Mouse (Mus musculus) megakaryocyte progenitor cell, adult 5-6 weeks (primary cell): ENCODE measurements around the gene Gpd1. TPM values are rescaled to one million over a fixed set of nuclear protein-coding genes. Genes with fewer than 3 reads are reported as not detected.
"Not testable (repeated sequence)": the region's sequence is repeated elsewhere in the genome, so short reads cannot be mapped to it uniquely, and the experiment has no call there.

Experiments used
- ATAC-seq: replicated peaks from 2 replicates; pipeline ENCODE4 v1.8.0; 2016; ENCODE audit warnings: mild to moderate bottlenecking, moderate TSS enrichment, inconsistent platforms; ENCODE audit not compliant: poor library complexity
- total RNA-seq, 2 experiments: library from RNA; stranded (forward) in 1 of 2; stranded (reverse) in 1 of 2; fragments of 157-497, 149-512 nt in 1 of 2; fragments of 200-1000 nt in 1 of 2; gene quantifications; 2 replicates each; pipeline versions ENCODE4 v1.2.3 to v1.2.4; 2015 to 2017

Gene Gpd1
- total RNA-seq, 2 experiments from 2014 or later = 0.67 to 1.3 TPM

DNA sequence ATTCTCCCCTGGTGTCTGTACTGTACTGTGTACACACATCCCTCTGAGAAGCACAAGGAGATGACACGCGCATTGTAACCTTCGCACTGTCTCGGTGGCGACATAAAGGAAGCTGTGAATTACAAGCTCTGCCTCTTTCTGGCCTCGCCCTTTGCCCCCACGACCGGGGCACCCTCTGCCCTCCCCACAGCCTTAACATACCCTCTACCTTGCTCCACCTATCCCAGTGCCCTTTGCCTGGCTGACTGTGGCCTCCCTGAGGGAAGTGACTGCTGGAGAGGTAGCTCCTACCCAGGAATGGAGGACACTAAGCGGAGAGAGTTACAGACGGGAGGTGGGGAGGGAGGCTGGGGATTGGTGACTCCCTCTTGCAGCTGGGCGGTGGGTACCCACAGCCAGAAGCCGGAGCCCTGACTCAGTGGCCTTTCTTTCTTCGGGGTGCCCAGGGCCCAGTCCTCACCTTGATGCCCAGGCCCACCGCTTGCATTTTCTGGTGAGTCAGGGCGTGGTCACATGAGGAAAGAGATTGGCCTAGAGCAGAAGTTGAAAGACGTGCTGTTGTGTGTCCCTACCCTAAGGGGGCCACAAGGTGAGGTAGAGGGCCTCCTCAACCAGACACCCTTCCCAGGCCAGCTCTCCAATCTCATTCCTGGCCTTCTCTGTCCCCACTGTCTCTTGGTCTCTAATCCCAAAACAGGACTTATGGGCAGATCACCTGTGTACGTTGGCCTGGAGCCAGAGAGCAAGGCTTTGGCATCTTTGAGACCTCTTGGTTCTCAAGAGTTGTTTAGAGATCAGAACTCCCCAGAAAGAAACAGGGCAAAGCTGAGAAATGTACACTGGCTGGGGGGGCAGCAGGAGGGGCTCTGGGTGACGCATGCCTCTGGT is 16.9 kb upstream of the Gpd1 start:
- ATAC-seq = no peak

DNA sequence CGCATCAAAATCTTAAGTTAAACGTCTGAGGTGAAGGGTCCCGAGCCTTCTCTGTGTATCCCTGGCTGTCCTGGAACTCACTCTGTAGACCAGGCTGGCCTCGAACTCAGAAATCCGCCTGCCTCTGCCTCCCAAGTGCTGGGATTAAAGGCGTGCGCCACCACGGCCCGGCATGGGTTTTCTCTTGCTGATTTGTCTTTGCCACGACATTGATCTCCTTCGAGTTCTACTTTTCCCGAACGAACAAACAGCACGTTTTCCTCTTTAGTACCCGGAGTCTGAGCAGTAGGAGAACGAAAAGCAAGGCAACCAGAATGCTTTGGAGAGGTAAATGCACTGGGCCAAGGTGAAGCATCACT is 15.7 kb upstream of the Gpd1 start:
- ATAC-seq = not testable (repeated sequence)

DNA sequence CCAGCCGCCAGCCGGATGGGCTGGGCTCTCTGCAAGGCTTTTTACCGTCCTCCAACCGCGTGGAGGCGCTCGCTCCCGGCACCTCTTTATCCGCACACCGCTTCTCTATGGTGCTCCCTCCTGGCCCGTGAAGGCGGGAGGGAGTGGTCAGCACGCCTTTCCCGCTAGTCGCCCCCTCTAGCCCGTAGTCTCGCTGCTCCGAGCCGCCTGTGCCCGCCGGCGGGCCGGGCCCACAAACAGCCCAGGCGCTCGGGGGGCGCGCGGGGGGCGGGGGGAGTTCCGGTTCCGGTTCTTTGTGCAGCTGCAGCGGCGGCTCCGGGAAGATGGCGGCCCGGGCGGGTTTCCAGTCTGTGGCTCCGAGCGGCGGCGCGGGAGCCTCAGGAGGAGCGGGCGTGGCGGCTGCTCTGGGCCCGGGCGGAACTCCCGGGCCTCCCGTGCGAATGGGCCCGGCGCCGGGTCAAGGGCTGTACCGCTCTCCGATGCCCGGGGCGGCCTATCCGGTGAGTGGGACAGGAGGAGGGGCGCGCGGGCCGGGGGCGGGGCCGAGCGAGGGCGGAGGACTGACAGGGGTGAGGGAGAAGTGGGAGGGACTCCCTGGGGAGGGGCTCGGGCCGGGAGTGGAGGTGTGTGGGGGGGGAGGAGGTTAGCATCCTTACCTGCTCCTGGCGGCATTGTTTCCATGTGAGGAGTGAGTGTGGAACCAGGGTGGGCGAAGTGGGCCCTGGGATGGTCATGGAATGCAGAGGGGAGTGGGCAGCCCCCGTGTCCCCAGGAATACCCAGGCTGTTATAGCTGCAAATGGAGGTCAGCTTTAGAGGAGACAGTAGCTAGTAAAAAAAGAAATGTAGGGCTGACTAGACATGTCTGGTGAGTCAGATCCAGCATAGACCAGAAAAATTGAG is 15.1 kb upstream of the Gpd1 start, which contains the start of gene Smarcd1:
Gene Smarcd1 (plus strand): TSS at position 131 of the 902 bp plus-strand sequence.
- ATAC-seq = peak; percentile 95

DNA sequence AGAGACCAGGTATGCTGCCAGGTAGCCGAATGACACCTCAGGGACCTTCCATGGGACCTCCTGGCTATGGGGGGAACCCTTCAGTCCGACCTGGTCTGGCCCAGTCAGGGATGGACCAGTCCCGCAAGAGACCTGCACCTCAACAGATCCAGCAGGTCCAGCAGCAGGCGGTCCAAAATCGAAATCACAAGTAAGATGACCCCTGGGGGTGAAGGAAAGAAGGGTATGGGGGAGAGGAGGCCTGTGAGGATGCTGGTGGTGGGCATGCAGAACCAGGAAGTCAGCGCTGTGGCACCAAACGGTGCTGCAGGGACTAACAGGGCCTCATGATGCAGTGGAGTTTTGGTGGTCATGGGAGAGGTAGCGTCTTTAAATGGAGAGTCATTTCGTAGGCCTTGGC is 14.2 kb upstream of the Gpd1 start:
- no peak for ATAC-seq

DNA sequence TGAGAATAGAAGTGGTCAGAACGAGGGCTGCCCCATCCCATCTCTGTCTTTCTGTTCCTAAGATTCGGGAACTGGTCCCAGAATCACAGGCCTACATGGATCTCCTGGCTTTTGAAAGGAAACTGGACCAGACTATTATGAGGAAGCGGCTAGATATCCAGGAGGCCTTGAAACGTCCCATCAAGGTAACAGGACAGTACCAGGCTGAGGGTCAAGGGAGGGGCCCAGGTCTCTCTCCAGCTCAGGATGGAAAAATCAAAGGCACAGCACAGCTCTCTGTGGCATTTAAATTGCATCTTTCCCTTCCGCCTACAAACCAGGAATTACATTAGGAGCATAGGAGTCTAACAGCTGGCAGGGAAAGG is 13.7 kb upstream of the Gpd1 start:
- no peak for ATAC-seq

DNA sequence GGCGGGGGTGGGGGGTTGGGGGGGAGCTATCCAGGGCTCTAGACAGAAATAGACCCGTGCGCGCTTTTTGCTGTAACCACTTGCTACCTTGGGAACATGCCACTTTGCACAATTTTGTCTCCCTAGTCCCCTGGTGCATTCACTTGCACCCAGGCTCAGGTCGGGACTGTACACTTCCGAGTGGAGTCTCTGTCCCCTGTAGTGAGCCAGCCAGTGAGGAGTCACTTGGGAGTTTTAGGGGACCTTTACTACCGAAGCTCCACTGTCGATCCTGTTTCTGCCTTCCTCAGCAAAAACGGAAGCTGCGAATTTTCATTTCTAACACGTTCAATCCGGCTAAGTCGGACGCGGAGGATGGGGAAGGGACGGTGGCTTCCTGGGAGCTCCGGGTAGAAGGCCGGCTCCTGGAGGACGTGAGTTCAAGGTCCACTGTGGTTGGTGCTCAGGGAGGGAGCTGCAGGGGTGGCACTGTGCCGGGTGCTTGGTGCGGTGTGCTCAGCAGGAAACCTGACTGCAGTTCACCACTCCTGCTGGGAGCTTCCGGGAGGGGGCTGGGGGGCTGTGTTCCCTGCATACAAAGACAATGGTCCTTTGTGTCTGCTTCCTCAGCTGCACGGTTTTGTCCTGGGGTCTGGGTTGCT is 13.2 kb upstream of the Gpd1 start:
- no peak for ATAC-seq

DNA sequence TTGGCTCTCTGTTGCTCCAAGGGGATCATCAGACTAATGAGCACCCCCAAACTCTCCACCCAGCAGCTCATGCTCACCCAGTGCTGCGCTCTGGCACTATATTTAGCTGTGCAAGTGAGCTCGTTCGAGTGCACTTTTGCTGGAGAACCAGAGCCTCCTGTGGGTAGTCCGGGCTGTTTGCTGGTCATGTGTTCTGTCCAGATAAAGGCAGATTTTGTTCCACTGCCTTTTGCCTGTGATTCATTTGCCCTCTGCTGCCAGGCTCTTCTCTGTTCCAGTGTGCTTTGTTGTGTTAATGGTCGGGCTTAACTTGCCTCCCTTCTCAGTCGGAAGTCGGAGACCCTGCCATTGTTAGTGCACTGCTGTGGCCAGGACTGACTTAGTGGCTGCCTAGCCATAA is 12.4 kb upstream of the Gpd1 start:
- no peak for ATAC-seq

DNA sequence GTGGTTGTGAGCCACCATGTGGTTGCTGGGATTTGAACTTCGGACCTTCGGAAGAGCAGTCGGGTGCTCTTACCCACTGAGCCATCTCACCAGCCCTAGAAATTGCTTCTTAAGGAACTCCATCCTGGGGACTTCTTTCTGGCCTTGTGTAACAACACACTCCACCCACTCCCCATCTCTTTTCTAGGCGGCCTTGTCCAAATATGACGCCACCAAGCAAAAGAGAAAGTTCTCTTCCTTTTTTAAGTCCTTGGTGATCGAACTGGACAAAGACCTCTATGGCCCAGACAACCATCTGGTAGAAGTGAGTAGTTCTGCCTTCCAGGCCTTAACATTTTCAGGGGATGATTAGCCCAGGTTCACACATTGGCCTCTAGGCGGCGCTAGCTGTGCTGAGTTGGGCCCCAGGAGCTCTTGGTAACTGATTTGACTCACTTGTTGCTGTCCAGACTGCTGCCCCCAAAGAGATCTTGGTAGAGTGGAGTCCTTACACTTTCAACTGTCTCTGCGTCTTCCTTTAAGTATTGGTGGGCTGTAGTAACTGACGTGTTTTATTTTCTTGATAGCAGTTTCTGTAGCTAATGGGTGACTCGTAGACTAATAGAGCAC is 11.8 kb upstream of the Gpd1 start, which contains the start of gene Gm17349:
Gene Gm17349 (minus strand): TSS at position 51 of the 609 bp plus-strand sequence.
- peak; percentile 59 for ATAC-seq

DNA sequence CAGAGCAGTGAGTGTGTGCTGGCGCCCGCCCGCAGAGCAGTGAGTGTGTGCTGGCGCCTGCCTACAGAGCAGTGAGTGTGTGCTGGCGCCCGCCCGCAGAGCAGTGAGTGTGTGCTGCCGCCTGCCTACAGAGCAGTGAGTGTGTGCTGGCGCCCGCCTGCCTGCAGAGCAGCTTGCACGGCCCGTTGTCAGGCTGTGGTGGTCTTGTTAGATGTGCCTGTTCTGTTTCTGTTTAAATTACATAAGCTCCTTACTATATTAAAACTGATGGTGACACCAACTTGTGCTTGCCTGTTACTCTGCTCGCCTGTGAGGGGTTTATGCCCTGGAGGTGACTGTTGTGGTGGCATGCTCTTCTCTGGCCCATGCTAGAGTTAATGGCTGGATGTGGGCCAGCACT is 9.1 kb upstream of the Gpd1 start:
- no peak for ATAC-seq

DNA sequence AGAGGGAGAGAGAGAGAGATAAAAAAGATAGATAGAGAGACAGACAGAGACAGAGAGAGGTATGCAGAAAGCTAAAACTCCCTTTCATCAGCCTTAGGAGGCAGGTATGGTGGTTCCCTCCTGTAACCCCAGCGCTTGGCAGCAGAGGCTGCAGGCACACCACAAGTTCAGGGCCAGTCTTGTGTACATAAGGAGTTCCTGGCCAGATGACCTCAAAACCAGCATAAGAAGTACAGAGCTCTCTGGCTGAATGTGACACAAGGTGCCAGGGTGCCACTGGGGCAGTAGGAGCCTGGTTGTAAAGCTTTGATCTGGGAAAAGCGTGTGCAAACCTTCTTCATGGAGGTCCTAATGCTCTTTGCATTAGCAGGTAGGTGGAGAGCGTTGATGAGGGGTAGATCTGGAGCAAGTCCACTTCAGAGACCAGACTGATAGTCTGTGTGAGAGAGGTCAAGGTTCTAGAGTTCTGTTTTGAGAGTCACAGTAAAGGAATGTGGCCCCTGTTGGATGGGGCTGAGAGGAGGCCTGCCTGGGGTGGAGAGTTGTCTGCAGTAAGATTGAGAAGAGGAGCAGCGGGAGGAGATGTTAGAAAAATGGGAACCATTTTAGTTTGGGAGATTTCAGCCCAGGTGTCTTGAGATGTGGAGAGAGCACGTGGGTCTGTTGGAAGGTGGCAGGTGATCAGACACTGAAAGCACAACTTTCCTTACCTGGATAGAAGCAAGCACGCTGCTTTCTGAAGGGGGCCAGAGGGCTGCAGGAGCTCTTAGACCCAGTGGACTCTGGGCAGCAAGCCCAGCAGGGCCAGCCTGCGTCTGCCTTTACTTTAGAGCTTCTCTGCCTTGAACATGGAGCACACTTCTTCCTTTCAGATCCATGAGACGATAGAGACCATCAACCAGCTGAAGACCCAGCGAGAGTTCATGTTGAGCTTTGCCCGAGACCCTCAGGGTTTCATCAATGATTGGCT is 6.8 kb upstream of the Gpd1 start:
- ATAC-seq = no peak

DNA sequence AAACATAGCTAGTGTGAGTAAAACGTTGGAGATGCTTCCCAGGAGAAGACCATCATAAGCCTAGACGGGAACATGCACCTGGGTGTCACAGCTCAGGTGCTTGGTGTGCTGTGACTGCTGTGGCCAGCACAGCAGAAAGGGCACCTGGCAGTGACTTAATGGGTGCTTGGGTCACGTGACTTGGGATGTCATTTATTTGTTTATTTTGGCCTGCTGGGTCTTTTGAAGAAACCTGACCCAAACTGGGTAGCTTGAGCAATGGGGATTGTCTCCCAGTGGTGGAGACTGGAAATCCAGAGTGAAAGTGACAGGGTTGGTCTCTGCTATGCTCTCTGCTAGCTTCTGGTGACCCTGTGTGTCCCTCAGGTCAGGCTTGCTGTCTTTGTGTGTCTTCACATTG is 5.8 kb upstream of the Gpd1 start:
- no peak for ATAC-seq

DNA sequence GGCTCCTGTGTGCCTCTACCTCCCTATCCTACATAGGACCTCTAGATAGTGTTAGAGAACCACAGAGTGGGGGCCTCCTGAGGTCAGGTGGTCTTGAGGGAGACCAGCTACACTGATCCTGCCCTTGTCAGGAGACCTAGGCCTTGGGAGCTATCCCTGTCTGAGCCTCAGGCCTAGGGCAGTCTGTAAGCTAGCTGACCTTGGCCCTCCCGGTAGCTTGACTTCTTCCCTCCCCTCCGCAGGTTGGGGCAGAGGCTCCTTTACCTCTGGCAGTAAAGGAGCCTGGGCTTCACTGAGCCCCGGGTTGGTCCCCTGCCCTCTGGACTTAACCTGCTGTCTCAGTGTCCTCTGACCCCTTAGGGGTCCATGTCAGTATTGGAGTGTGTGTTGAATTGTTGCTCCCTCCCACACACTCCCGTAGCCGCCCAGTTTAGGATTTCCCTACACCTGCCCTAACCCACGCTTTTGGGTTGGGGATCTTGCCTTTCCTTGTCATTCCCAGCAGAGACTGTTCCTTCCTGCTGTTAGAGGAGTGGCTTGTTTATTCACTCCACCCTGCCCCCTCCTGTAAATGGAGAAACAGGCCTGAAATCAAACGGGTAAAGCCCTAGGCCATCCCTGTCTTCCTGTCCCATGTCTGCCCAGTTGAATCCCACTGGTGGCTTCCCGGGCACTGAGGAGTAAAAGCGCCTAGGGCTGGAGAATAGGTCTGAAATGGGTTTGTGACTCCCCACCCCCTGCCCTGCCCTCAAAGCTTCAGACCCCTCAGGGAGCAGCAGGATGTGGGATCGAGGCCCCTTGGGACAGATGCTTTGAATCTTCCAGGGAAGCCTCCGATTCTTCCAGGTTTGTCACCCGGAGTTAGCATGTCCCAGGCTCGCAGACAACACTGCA is 4.4 kb upstream of the Gpd1 start:
- no peak for ATAC-seq

DNA sequence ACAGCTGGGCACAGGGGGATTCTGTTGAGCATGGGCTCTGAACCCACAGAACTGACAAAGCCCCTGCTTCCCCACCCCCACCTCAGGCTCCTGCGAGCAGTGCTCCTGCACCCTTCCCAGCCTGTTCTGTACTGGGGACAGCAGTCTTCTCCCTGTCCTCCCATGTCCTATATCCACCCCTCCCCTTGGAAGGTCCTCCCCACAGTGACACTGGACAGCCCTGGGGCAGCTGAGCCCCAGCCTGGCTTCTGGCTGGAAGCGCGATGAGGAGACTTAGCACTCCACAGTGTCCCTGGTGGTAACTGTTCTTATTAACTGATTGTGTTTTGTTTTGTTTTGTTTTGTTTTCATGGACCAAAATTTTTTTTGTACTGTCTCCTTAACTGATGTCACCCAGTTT is 3.7 kb upstream of the Gpd1 start:
- ATAC-seq = no peak

DNA sequence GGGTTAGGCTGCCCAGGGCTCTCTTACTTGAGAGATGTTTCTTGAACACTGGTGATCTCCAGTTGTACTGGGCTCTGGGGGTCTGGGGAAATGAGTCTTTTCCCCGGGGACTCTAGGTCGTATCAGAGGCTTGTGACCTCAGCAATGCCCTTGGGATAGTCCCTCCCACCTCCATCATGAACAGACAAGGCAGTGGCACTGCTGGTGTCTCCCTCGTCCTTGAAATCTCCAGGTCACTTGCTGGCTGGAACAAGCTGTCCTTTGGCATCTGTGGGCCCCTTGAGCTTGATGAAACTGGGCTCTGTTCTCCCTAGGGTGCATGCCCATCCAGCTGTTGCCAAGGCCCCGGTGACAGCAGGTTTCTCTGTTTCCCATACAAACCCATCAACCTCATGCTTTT is 3.1 kb upstream of the Gpd1 start:
- ATAC-seq = no peak

DNA sequence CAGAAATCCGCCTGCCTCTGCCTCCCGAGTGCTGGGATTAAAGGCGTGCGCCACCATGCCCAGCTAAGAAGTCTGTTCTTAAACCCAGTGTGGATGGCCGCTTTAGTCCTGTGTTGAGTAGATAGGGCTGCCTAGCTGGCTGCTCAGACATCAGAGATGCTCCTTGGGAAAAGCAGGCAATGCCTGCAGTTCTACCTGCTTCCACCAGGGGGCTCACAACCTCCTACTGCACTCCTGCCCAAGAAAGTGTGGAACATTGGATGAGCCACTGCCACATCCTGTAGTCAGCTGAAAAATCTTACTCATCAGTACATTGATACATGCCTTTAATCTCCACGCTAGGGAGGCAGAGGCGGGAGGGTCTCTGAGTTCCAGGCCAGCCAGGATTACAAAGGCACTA is 2.5 kb upstream of the Gpd1 start:
- peak; percentile 76 for ATAC-seq

DNA sequence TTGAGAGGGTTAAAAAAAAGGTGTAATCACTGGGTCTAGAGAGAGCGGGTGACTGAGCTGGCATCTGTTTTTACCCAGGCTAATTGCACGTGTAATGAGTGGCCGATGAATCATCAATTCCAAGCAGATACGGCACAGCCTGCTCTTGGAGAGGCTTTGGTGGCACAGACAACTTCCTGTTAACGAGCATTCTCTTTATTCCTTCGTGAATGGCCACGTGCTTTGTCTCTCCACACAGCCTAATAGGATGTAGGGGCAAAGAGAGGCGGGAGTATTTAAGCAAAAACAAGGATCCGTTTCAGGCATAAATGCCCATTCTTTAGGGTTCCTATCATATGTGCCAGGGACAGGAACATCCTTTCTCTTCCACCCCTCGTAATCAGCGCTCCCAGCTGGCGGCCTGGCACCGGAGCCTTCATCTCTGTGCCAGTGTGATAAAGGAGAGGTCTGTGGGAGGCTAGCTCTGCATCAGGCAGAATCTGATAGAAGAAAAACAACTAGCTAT is 1.9 kb upstream of the Gpd1 start:
- ATAC-seq = peak; percentile 77

DNA sequence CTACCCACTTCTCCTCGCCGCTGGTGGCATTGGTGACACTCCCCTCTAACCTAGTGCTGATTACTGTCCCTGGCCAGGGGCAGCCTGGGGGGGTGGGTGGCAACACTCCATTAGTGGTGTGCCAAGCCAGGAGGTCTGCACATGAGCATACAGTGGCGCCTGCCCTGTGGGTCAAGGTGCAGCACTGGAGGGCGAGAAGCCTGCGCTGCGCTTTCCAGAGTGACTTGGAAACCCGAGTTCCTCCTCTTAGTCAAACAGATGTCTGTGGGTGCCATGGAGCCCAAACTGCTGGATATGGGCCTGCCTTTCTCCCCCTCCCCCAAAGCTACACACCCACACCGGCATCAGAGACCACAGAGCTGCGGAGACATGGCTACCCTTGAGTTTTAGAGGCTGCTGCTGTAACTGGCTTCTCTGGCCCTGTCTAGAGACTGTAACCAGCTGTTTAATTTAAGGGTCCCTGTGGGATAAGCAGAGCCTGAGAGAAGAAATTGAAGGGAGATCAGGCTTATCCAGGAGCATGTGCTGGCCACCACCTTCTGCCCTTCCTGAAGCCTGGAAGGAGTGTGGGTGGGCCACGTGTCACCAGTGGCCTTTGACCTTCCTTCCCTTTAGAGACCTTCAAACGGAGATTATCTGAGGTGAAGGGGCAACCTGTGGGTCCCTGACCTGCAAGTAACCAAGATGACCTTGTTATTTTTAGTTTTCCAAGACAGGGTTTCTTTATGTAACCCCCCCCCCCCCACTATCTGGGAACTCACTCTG is 1.2 kb upstream of the Gpd1 start:
- ATAC-seq = no peak

DNA sequence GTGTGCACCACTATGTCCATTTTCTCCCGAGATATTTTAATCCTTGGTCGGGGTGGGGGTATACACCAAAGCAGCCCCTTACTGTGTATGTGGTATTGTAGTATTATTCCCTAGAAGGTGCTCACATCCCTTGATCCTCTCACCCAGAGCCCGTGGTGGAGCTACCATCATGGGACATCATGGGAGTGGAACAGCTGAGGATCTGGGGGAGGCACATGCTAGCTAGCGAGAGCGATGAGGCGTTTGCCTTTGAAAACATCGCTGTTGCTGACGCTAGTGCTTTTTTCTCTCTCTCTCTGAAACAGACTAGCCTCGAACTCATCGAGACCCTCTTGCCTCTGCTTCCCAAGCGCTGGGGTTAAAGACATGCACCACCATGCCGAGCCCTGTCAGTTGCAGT is 501 bp upstream of the Gpd1 start:
- ATAC-seq = no peak
